Mouse (Mus musculus) thymus, adult 2 months (tissue): ENCODE results near the gene Slc39a1.

Experiments used
- CTCF ChIP-seq: fragments of 200-500 bp; IDR thresholded peaks from 2 replicates; pipeline ENCODE4 v1.5.1; 2012; ENCODE audit warnings: mild to moderate bottlenecking, control low read depth, low read length, moderate library complexity, borderline replicate concordance; ENCODE audit not compliant: control insufficient read depth, poor library complexity, insufficient read depth; ENCODE audit errors: extremely low read depth
- POLR2A ChIP-seq: fragments of 200-500 bp; IDR thresholded peaks from 2 replicates; pipeline ENCODE4 v1.6.1; 2012; ENCODE audit warnings: mild to moderate bottlenecking, low read length, control low read depth, moderate library complexity; ENCODE audit not compliant: control insufficient read depth, poor library complexity, insufficient read depth; ENCODE audit errors: extremely low read depth

DNA sequence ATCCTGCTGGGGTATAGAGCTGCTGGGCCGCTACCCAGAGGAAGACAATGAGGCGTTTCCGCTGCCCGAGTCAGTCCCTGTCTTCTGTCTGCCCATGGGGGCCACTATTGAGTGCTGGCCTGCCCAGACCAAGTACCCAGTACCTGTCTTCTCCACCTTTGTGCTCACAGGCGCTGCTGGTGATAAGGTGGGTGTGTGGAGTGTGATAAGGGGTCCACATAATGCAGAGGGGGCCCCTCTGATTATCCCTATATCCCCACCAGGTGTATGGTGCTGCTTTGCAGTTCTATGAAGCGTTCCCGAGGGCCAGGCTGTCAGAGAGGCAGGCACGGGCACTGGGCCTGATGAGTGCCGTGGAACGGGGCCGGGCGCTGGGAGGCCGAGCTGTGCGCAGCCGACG lies 21.0 kb downstream of the Slc39a1 start:
- TF ChIP-seq POLR2A (no peak), CTCF (no peak)
